Mouse (Mus musculus) stomach, postnatal 0 days (tissue): ENCODE measurements around the gene Ubash3b.

Source experiments
- CTCF ChIP-seq: IDR thresholded peaks from 2 replicates; pipeline ENCODE4 v1.5.1; 2016; ENCODE audit warnings: antibody characterized with exemption, low read depth, mild to moderate bottlenecking, moderate library complexity
- EP300 ChIP-seq: optimal IDR thresholded peaks from 2 replicates; pipeline ENCODE3; 2016; ENCODE audit warnings: antibody characterized with exemption

GRCm38 (mm10) chr9:41061446-41061845 is 100.1 kb downstream of the Ubash3b start:
- no peak for TF ChIP-seq CTCF
- TF ChIP-seq EP300, result no peak
